Mouse (Mus musculus): ENCODE measurements at regions not wholly inside any gene's neighbourhood (a gene's known extent, or its start where the extent isn't known, plus 50 kb on each side); places are given as distances from the start of the nearest gene placed in this dataset.

DNA sequence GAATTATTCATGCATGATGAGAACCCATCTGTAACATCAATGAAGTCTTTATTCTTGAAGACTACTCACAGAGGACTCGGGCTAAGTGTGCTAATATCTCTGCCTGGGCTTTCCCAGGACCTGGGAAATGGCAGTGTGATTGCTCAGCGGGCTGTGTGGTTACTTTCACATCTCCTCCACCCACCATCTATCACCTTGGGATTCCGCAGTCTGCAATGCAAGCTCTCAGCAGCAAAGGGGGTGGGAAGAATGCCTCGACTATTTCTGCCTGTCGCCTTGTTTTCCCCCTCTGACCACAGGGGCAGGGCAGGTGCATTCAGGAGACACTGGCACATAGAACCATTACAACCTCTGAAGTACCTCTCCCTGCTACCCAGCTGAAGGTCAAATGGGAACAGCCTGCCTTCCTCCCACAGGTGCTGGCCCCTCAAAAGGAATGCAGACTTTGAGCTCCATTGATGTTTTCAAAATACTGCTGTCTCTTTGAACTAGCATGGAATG, 319.9 kb downstream of the Sox4 start:
- DNase-seq: peak; percentile 62

DNA sequence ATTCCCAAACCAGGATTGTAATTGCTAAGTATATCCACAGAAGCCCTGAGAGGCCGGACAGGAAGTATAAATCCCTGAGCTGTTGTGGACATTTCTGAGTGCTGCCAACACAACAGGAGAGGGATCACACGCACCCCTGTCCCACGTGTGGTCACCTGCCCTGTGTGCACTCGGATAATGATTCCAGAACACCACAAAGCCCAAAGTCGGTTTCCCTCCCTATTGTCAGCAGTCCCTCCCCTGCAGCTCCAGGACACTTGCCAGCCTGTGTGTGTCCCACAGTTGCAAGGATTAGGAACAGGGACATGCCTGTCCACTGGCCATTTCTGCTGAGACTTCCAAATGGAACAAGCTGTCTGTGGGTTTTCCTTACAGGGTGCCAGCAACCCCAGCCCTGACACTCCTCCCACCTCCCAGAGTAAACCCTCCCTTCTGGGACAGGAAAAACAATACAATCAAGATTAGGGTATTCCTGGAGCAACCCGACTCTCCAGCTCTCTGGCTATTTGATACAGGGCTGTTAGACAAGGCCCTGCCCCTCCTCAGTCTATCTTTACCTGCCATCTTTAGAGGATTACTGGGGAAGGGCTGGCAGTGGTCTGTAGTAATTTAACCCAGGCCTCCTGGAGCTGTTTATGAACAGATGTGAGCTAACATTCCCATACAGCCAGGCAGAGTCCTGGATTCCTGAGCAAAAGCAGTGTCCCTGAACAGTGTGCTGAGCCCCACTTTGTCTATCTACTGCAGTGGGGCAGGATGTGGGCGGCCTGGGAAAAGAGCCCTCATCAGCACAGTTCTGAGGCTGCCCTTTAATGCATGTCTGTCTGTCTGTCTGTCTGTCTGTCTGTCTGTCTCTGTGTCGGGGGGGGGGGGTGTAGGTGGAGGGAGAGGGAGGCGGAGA, 323.8 kb downstream of the Sox4 start:
- peak; percentile 75 for DNase-seq

DNA sequence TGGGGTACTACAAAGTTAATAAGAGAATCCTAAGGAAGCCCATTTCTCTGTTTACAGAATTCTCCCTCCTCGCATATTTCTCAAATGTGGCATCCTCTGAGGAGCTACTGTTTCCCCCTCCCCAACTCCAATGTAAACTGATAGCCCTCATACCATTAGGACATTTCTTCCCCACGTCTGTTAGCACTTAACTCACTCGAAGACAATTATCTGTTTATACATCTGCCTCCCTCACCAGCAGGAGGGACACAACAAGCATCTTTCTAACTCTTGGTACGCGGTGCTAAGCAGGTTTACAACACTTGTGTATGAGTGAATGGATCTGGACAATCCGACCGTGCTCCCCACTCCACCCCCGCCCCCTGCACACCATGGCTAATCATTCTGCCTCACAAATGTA, 324.8 kb downstream of the Sox4 start:
- DNase-seq: peak; percentile 30

DNA sequence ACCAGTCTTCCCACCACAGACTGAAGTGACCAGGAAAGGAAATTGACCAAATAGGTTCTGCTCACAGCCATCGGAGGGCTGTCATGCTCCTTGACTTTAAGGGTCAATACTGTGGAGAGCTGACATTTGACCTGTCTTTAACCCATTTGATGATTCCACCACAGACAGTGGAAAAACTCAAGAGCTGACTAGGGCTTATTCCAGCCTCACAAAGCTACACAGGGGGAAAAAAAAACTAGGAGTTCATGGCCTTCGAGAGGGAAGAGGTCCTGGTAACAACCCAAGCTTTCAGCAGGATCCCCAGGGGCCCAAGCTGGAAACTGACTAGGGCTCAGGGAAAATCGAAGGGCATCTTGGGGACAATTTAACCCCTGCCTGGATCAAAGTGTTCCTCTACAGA, 334.6 kb downstream of the Sox4 start:
- DNase-seq: peak; percentile 31

GRCm38 (mm10) chr13:28617503-28617902, 336.0 kb downstream of the Sox4 start:
- DNase-seq: no peak

DNA sequence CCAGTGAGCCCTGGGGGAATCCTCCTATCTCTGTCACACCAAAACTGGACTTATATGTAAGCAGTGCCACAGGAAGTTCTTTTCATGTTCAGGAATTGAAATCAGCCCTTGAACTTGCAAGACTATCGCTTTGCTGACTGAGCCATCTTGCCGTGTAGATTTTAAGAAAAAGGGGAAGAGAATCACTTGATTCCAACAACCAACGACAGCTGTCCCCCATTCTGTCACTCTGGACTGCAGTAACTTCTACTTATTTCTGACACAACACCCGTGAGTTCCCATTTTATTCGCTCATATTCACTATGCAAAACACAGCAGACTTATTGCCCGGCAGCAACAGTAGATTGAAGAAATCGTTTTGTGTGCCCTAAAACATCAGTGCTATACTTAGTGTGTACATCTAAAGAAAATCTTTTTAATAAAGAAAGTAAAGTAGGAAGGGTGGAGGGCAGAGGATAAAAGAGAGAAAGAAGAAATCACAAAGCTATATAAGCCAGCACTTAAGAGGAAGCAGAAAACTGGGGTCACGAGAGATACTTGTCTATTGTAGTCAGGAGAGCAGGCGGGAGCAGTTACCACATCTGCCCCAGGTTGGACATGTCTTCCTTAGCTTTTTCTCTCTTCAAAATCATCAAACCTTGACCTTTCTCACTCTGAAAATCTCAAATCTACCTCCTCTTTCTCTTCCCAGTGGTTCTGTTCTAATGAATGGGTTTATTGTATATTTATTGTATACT, 336.7 kb downstream of the Sox4 start:
- no peak for DNase-seq

DNA sequence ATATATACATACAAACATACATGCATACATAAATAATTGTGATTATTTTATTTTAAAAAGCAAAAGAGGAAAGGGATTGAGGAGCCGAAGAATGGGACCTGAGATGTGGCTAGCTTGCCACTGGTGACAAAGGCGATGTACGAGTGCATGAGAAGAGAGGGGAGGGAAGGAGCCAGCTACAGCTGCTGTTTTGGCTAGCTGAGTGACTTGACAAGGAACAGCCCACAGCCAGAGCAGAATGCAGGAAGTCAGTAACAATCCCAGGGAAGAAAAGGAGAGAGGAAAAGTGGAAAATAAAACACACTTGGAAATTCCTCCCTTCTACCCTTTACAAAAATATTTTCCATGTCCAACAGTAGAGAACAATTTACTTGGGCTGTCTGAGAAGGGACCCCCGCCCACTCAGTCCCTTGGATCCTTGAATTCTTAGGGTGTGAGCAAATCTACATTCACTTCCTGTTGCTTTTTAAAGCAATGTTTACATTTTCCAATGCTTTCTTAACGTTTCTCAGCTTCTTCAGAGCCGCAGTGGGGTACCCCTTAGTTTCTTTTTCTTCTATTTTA, 345.9 kb downstream of the Sox4 start:
- no peak for DNase-seq

GRCm38 (mm10) chr13:28606651-28607050, 346.9 kb downstream of the Sox4 start:
- no peak for DNase-seq

GRCm38 (mm10) chr13:28605833-28606232, 347.7 kb downstream of the Sox4 start:
- no peak for DNase-seq

DNA sequence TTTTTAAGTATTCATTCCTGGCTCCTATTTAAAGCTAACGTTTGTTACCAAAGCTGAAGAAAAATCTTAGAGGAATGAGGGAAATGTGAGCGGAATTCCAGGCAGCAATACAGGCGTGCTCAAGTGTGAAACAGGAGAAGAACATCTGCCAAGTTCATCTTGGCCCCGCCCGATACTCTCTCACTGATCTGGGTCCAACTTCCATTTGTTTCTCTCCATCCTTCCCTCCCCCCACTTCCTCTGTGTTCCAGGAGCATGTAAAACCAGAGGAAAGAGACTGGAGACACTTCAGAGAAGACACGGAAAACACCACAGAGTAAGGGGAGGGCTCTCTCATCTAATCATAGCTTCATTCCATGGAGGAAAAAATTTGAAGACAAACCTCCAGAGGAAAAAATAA, 346.7 kb downstream of the Gm11361 start:
- peak; percentile 53 for DNase-seq

- no peak for DNase-seq
These were observed 343.5 kb downstream of the Gm11361 start for GRCm38 (mm10) chr13:28600792-28601191.

GRCm38 (mm10) chr13:28596367-28596766, 339.0 kb downstream of the Gm11361 start:
- DNase-seq: no peak

DNA sequence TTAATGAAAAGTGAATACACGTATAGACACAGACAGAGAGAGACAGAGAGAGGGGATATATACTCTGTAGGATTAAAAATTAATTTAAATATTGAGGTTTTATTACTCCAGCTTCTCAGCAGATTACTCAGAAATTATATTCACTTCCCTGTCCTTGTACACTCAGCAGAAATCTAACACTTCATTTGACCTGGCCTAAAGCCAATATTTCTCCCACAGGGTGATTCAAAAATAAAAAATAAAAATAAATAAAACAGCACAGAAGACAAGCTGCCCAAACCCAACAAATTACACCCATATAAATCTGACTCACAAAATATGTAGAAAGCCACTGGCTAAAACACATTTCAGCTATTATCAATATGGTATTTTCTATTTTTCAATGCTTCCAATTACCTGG, 334.8 kb downstream of the Gm11361 start:
- no peak for DNase-seq

- DNase-seq: no peak
These were observed 330.6 kb downstream of the Gm11361 start for GRCm38 (mm10) chr13:28587977-28588376.

DNA sequence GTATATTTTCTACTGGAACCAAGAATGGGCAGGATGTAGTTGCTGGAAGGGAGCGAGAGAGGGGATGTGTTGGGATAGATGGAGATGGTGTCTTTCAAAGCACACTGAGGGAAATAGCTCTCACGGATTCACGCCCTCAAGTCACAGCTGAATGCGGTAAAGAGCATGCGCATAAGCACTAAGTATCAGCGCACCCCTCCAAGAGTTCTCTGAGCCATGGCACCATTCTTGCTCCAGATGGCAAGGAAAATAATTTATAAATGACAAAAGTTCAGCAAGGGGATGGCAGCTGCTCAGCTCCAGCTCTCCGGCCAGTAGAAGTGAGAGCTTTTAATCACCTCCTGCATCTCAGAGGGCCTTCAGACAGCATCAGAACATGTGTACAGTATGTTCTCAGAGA, 329.4 kb downstream of the Gm11361 start:
- DNase-seq: no peak

- DNase-seq: no peak
These were observed 328.8 kb downstream of the Gm11361 start for GRCm38 (mm10) chr13:28586140-28586539.

GRCm38 (mm10) chr13:28583617-28584016, 326.3 kb downstream of the Gm11361 start:
- DNase-seq: peak; percentile 22

DNA sequence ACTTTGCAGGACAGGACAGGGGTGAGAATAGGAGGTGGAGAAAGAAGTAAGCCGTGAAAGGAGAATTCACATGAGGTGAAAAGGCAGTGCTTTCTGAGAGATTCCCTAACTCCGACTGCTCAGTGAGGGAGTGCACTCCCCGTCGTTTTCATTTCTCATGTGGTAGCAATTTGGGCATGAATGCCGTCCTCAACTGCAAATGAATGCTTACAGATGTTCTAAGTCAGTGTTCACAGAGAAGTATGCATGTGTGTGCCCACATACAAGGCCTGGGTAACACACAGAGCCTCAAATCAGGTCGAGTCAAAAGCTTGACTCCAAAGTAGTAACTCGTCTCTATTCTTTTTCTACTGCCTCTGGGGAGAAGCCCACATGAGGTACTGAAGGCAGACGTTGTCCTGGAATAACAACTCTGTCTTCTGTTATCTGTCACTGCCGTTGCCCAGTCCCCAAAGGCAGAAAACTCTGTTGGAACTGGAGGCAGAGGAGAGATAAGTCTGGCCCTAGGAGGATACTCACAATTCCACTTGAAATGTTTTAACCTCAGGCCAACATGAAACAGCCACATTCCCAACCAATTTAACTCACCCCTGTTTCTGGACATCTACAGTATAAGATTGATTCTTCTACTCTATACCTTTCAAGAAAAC, 318.0 kb downstream of the Gm11361 start:
- DNase-seq: peak; percentile 50

GRCm38 (mm10) chr13:28573364-28573763, 316.0 kb downstream of the Gm11361 start:
- no peak for DNase-seq

- DNase-seq: no peak
These were observed 315.1 kb downstream of the Gm11361 start for GRCm38 (mm10) chr13:28572448-28572847.

- no peak for DNase-seq
These were observed 314.4 kb downstream of the Gm11361 start for GRCm38 (mm10) chr13:28571716-28572115.

DNA sequence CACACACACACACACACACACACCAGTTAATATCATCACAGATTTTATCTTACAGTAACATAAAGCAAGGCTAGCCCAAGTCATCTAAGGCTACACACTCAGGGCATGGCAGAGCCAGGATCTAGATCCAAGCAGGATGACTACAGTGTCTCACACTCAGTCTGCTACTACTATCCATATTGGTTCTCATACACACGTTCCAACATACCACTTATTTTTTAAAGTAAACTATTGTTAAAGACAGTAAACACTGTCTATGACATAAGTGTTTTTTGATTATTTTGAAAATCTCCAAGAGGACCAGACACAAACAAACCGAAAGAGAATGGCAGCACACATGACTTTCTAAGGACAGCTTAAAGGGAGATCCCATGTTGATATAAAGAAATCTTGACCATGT, 306.3 kb downstream of the Gm11361 start:
- DNase-seq: no peak

GRCm38 (mm10) chr13:28560081-28560480, 302.8 kb downstream of the Gm11361 start:
- DNase-seq: no peak
